Mouse (Mus musculus) CH12.LX (cell line): Measurements from ENCODE around the gene Traip.

ENCODE experiments used
- CHD1 ChIP-seq: IDR thresholded peaks from 2 replicates; pipeline ENCODE4 v1.6.1; 2012; ENCODE audit warnings: low read depth, low read length, improper control_type of control experiment, inconsistent platforms
- CTCF ChIP-seq, 2 experiments: IDR thresholded peaks in 1 of 2; conservative IDR thresholded peaks in 1 of 2; 2 replicates each; pipeline ENCODE4 v1.5.1; 2011 to 2012; ENCODE audit warnings: low read depth in 2 of 2, low read length in 2 of 2, improper control_type of control experiment in 1 of 2, inconsistent platforms in 1 of 2, mild to moderate bottlenecking in 1 of 2, moderate library complexity in 1 of 2
- SIN3A ChIP-seq: IDR thresholded peaks from 2 replicates; pipeline ENCODE4 v1.6.1; 2012; ENCODE audit warnings: low read length, improper control_type of control experiment, inconsistent platforms
- USF2 ChIP-seq: conservative IDR thresholded peaks from 2 replicates; pipeline ENCODE4 v1.6.1; 2011; ENCODE audit warnings: low read depth, low read length, improper control_type of control experiment
- ZKSCAN1 ChIP-seq: IDR thresholded peaks from 2 replicates; pipeline ENCODE4 v1.6.1; 2012; ENCODE audit warnings: low read depth, inconsistent platforms, low read length, improper control_type of control experiment, borderline replicate concordance

DNA sequence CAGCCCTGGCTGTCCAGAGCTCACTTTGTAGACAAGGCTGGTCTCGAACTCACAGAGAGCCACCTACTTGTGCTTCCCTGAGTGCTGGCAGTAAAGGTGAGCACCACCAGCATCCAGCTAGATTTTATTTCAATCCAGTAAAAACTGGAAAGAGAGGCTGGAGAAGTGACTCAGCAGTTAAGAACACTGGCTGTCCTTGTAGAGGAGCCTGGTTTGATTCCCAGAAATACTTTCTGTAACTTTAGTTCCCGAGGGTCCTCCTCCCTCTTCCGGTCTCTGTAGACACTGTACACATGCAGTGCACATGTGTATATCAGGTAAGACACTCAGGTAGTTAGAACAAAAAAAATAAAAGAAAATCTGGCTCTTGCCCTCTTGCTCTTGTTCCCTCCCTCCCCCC lies 38.0 kb downstream of the Traip start:
- TF ChIP-seq SIN3A (no peak), USF2 (no peak), ZKSCAN1 (no peak), CHD1 (no peak), CTCF (conservative IDR thresholded peaks at IDR 0.05 in 1 of 2, IDR thresholded peaks at IDR 0.05 in 1 of 2; ENCODE audit: low read depth in 2 of 2, low read length in 2 of 2) (no peak)
